Mouse (Mus musculus) kidney, postnatal 0 days (tissue): ENCODE measurements around the gene Numa1. TPM values are rescaled to one million over a fixed set of nuclear protein-coding genes. Genes with fewer than 3 reads are reported as not detected.

Experiments used
- ATAC-seq: fragments of 200-750 bp; cut with Nextera tagmentation; replicated peaks from 2 replicates; pipeline ENCODE4 v1.8.0; 2017; ENCODE audit warnings: low read depth, moderate number of reproducible peaks, moderate TSS enrichment, moderate library complexity; ENCODE audit not compliant: low FRiP score
- DNase-seq: peaks from one replicate; pipeline ENCODE4 v3.0.0-alpha.2; 2016; ENCODE audit warnings: low spot score
- H3K27ac ChIP-seq: fragments of 300-500 bp; sonication (generic); 2 replicates; pipeline ENCODE4 v1.5.1; 2014; ENCODE audit warnings: mild to moderate bottlenecking
- H3K27me3 ChIP-seq: fragments of 300-500 bp; sonication (generic); 2 replicates; pipeline ENCODE4 v1.6.1; 2014; ENCODE audit warnings: low read length, mixed read lengths; ENCODE audit not compliant: insufficient read depth
- H3K36me3 ChIP-seq: fragments of 300-500 bp; sonication (generic); 2 replicates; pipeline ENCODE4 v1.6.1; 2014; ENCODE audit warnings: low read length, mixed read lengths; ENCODE audit not compliant: insufficient read depth
- H3K4me1 ChIP-seq: fragments of 300-500 bp; sonication (generic); replicated peaks from 2 replicates; pipeline ENCODE4 v1.6.1; 2014; ENCODE audit warnings: antibody characterized with exemption, low read length, mixed read lengths; ENCODE audit not compliant: insufficient read depth
- H3K4me2 ChIP-seq: fragments of 300-500 bp; sonication (generic); 2 replicates; pipeline ENCODE4 v1.6.1; 2014; ENCODE audit warnings: mild to moderate bottlenecking, low read length, moderate library complexity, mixed read lengths
- H3K4me3 ChIP-seq: fragments of 300-500 bp; sonication (generic); replicated peaks from 2 replicates; pipeline ENCODE4 v1.5.1; 2014; ENCODE audit warnings: low read depth, low read length
- H3K9ac ChIP-seq: fragments of 300-500 bp; sonication (generic); 2 replicates; pipeline ENCODE4 v1.6.1; 2014; ENCODE audit warnings: low read depth, low read length
- H3K9me3 ChIP-seq: fragments of 300-500 bp; sonication (generic); replicated peaks from 2 replicates; pipeline ENCODE4 v1.6.1; 2016; ENCODE audit warnings: low read length, inconsistent platforms, mixed read lengths
- CTCF ChIP-seq: IDR thresholded peaks from 2 replicates; pipeline ENCODE4 v1.5.1; 2016; ENCODE audit warnings: antibody characterized with exemption, low read depth, mild to moderate bottlenecking, moderate library complexity
- WGBS: fragments of 180-500 bp; shearing (Covaris S2); extraction: QIAGEN DNeasy Blood & Tissue Kit; methylation state at CpG from one replicate; pipeline ENCODE4 v1.1.7; 2014; 5-methylcytosine and 5-hydroxymethylcytosine counted together
- polyA plus RNA-seq: library from polyadenylated mRNA; unstranded; fragments of >200 nt; fragmentation: Nextera tagmentation; extraction: Ambion mirVana; gene quantifications from 2 replicates; pipeline ENCODE4 v1.2.1, GENCODE M21; 2015

Gene Numa1
- polyA plus RNA-seq, 1 experiment from 2014 or later = 41.7 TPM

DNA sequence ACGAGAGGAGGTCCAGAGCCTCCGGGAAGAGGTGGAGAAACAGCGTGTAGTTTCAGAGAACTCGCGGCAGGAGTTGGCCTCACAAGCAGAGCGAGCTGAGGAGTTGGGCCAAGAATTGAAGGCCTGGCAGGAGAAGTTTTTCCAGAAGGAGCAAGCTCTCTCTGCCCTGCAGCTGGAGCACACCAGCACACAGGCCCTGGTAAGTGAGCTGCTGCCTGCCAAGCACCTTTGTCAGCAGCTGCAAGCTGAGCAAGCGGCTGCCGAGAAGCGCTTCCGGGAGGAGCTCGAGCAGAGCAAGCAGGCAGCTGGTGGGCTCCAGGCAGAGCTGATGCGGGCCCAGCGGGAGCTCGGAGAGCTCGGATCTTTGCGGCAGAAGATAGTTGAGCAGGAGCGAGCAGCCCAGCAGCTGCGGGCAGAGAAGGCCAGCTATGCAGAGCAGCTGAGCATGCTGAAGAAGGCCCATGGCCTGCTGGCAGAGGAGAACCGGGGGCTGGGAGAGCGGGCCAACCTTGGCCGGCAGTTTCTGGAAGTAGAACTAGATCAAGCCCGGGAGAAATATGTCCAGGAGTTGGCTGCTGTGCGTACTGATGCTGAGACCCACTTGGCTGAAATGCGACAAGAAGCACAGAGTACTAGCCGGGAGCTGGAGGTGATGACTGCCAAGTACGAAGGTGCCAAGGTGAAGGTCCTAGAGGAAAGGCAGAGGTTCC is 67.2 kb downstream of the Numa1 start:
- H3K9ac ChIP-seq = no peak overlapping the region
- no peak for TF ChIP-seq CTCF
- H3K4me3 ChIP-seq = no peak overlapping the region
- WGBS = 91% methylated on average over 26 of the region's 26 CpGs
- H3K27me3 ChIP-seq = no peaks in the 10 kb centered on the region
- peaks cover 69% of the 10 kb centered on the region for H3K36me3 ChIP-seq
- no peaks in the 10 kb centered on the region for H3K9me3 ChIP-seq
- ATAC-seq (no peak), DNase-seq (no peak)
- H3K27ac ChIP-seq = no peak overlapping the region
- H3K4me1 ChIP-seq = no peaks in the 10 kb centered on the region; the same call in 1 of the 2 replicates
- H3K4me2 ChIP-seq = no peak overlapping the region

DNA sequence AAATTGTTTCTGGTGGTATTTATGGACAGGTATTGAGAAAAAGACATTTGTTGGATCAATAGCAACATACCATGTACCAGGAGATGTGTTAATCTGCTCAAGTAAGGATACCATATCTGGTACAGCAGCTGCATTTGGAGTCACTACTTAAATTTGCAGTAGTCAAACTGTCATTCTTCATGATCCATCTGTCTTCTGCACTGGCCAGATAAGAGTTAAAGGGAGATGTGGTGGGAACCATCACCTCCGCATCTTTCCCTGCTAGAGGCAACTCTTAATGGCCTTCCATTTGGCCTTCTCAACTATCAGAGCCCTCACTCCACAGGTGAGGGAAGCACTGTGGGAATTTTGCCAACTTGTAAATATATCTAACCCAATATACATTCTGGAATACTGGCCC is 72.6 kb downstream of the Numa1 start:
- Histone ChIP-seq H3K36me3 (peaks cover 72% of the 10 kb centered on the region), H3K27me3 (no peaks in the 10 kb centered on the region), H3K9ac (no peak overlapping the region), H3K4me2 (no peak overlapping the region), H3K4me1 (no peaks in the 10 kb centered on the region), H3K9me3 (no peaks in the 10 kb centered on the region), H3K4me3 (no peak overlapping the region), H3K27ac (no peak overlapping the region)
- ATAC-seq (no peak), DNase-seq (no peak)
- TF ChIP-seq CTCF = no peak
- WGBS = 88% methylated on average over 1 of the region's 1 CpGs

DNA sequence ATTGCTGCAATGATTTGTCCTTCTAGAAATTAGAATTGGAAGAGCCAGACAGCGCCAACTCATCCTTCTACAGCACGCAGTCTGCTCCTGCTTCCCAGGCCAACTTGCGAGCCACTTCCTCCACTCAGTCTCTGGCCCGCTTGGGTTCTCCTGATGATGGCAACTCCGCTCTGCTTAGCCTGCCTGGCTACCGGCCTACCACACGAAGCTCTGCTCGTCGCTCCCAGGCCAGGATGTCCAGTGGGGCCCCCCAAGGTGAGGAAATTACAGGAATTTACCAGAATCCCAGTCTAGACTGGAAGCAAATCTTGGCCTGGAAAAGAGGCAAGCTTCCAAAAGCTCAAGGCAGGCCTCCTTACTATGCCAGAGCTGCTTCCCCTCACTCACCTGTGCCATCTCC is 77.9 kb downstream of the Numa1 start:
- ATAC-seq (no peak), DNase-seq (no peak)
- Histone ChIP-seq H3K27me3 (no peaks in the 10 kb centered on the region), H3K36me3 (peaks cover 90% of the 10 kb centered on the region), H3K4me3 (no peak overlapping the region), H3K4me1 (no peaks in the 10 kb centered on the region), H3K27ac (no peak overlapping the region), H3K4me2 (no peak overlapping the region), H3K9ac (no peak overlapping the region), H3K9me3 (no peaks in the 10 kb centered on the region)
- 90% methylated on average over 9 of the region's 9 CpGs for WGBS
- TF ChIP-seq CTCF = no peak

DNA sequence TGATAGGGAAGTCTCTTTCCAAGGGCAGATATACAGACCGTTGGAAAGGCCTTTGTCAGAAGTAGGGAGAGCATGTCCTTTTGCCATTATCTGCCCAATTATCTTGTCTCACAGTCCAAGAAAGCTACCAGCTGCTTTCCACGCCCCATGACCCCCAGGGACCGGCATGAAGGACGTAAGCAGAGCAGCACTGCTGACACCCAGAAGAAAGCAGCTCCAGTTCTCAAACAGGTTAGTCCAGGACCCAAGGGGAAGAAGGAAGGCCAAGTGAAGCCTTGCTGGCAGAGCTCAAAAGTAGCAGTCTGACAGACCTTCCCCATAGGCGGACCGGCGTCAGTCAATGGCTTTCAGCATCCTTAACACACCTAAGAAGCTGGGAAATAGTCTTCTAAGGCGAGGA is 79.5 kb downstream of the Numa1 start:
- DNase-seq (no peak), ATAC-seq (no peak)
- no peaks in the 10 kb centered on the region for H3K9me3 ChIP-seq
- no peak overlapping the region for H3K9ac ChIP-seq
- H3K4me1 ChIP-seq = no peaks in the 10 kb centered on the region
- 87% methylated on average over 8 of the region's 8 CpGs for WGBS
- H3K27me3 ChIP-seq = no peaks in the 10 kb centered on the region
- peaks cover 84% of the 10 kb centered on the region for H3K36me3 ChIP-seq
- no peak overlapping the region for H3K4me3 ChIP-seq
- H3K27ac ChIP-seq = no peak overlapping the region
- no peak for TF ChIP-seq CTCF
- no peak overlapping the region for H3K4me2 ChIP-seq

DNA sequence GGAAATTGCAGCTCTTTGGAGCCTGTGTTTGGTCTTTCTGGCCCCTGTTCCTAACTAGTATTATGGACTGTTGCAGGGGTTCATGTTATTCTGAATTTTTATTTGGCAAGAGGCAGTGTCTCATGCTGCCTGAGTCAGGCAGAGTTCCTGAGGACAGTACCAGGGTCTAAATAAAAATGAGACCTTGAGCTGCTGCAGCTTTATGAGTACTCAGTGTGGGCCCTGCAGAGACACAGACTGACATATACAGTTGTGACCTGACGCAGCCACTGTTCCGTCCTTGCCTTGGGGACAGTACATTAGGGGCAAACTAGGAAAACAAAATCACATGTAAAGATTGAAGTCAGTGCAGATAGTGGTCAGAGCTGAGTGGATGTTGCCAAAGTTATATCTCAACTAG is 81.1 kb downstream of the Numa1 start:
- Histone ChIP-seq H3K4me2 (no peak overlapping the region), H3K27ac (no peak overlapping the region), H3K27me3 (no peaks in the 10 kb centered on the region), H3K4me1 (no peaks in the 10 kb centered on the region), H3K36me3 (peaks cover 78% of the 10 kb centered on the region), H3K9ac (no peak overlapping the region), H3K4me3 (no peak overlapping the region), H3K9me3 (no peaks in the 10 kb centered on the region)
- no peak for TF ChIP-seq CTCF
- no peak for ATAC-seq
- 89% methylated on average over 2 of the region's 2 CpGs for WGBS
- no peak for DNase-seq

DNA sequence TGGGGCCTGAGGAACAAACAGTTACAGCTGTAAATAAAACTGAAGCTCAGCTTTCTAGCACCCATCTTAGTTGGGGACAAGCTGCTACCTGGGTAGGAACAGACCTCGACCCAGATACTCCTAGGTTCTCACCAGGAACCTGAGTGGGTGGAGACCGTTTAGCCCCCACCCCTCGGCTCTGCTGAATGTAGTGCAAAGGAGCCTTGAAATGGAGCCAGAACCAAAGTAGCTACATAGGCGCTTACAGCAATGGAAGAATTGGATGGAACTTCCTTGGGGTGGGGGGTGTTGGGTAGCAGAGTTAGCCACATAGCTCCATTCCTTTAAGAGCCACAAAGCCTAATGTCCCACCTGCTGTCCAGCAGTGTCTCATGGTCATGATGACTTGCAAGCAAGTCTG is 83.0 kb downstream of the Numa1 start:
- H3K4me2 ChIP-seq = no peak overlapping the region
- no peak for ATAC-seq
- no peak overlapping the region for H3K27ac ChIP-seq
- H3K36me3 ChIP-seq = peaks cover 59% of the 10 kb centered on the region
- 82% methylated on average over 4 of the region's 4 CpGs for WGBS
- TF ChIP-seq CTCF = no peak
- H3K4me1 ChIP-seq = no peaks in the 10 kb centered on the region
- no peak overlapping the region for H3K9ac ChIP-seq
- H3K9me3 ChIP-seq = no peaks in the 10 kb centered on the region
- H3K4me3 ChIP-seq = no peak overlapping the region
- no peak for DNase-seq
- H3K27me3 ChIP-seq = no peaks in the 10 kb centered on the region

DNA sequence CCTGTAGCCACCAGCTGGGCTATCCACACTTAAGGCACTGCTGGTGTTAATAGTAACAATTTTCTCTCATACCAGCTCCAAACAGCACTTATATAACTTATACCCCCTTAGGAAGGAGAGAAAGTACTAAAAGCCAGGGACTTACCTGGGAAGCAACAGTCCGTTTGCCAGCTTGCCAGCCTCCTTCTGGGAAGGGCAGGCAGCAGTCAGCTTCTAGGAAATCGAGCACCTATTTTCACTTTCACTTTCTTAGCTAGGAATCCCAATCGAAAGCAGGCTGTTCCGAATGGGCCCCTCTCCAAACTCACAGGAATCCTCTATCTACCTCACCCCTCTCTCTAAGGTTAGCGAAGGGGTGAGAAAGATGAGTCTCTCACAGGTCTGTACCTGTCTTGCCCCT is 83.5 kb downstream of the Numa1 start:
- Histone ChIP-seq H3K27ac (no peak overlapping the region), H3K9me3 (no peaks in the 10 kb centered on the region), H3K4me3 (no peak overlapping the region), H3K4me2 (0 out of 2 replicates have a peak overlapping the region, but pooled peaks have one; percentile 27), H3K4me1 (no peaks in the 10 kb centered on the region), H3K9ac (no peak overlapping the region), H3K36me3 (peaks cover 57% of the 10 kb centered on the region), H3K27me3 (no peaks in the 10 kb centered on the region)
- no peak for TF ChIP-seq CTCF
- peak; percentile 23 for DNase-seq
- WGBS = 82% methylated on average over 5 of the region's 5 CpGs
- no peak for ATAC-seq
